Mouse (Mus musculus) kidney, postnatal 25 days (tissue): Measurements from ENCODE around the gene Hmces.
A peak's percentile ranks its signal among the peaks of the same experiment; 100 is the strongest.

Experiments used
- DNase-seq, 2 experiments: peaks; one replicate each; pipeline ENCODE4 v3.0.0; 2021; ENCODE audit warnings: mixed read lengths in 2 of 2

Gene Hmces

DNA sequence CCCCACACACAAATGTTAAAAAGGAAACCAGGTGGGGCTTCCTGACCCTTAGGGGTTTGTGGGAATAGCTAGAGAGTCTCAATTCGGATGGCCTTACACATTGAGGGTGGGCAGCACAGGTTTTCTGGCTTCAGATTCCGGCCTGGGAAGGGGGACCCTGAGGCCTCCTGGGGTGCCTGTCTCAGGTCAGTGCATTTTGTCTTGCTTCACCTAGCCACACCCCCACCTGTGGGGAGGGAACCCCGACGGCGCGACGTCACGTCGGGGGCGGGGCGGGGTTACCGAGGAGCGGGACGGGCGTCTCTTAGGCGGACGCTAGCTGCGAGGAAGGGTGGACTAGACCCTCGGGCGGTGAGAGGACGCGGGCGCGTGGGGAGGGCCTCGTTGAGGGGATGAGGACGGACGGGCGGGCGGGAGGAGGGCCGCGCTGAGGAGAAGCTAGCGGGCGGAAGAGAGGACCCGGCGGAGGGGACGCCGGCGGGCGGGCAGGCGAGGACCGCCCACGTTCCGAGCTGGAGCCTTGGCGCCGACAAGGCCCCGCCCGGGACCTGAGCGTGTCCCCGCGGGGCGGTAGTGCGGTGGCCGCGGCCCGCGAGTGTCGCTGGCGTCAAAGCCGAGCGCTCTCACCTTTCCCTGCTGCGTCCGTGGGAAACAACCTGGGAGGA, at the start of gene Hmces:
Hmces (plus strand) TSS at position 275 of the 665 bp plus-strand sequence.
- DNase-seq = peak; percentile 82 to 92

- DNase-seq = no peak
These were observed 47.5 kb upstream of the Hmces start for GRCm38 (mm10) chr6:87866211-87866610.

DNA sequence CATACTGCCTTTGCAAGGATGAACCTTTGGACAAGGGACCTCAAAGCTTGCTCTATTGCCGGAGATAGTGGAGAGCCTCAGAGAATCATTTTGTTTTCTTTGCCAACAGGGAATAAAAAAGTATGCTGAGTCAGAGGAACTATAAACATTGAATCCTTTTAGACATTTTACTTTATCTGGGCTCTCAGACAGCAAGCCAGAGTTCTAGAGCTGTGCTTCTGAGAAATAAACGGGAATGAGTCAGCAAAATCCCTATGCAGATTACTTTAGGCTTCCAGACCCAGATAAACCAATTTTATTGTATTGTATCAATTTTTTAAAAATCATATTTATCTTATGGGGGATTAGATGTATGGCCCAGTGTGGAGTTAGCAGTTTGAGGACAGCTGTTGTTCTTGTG, 46.5 kb upstream of the Hmces start:
- DNase-seq = no peak

- peak; percentile 60 to 64 for DNase-seq
These were observed 44.7 kb upstream of the Hmces start for GRCm38 (mm10) chr6:87868871-87869506.

- DNase-seq = no peak
These were observed 43.3 kb upstream of the Hmces start for GRCm38 (mm10) chr6:87870440-87870839.

DNA sequence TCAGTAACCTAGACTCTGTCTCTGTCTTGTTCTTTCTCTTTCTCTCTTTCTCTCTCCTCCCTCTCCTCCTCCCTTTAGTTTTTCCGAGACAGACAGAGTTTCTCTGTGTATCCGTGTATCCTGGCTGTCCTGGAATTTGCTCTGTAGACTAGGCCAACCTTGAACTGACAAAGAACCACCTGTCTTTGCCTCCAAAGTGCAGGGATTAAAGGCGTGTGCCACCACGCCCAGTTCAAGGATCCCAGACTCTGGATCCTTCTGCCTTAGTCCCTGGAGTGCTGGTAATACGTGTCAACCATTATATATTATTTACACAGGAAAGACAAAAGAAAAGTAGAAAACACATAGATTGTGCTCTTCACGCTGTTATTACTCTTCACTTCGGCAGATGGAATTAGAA, 42.5 kb upstream of the Hmces start:
- DNase-seq = no peak

GRCm38 (mm10) chr6:87873104-87873503, 40.6 kb upstream of the Hmces start:
- DNase-seq = peak; percentile 35 to 82

DNA sequence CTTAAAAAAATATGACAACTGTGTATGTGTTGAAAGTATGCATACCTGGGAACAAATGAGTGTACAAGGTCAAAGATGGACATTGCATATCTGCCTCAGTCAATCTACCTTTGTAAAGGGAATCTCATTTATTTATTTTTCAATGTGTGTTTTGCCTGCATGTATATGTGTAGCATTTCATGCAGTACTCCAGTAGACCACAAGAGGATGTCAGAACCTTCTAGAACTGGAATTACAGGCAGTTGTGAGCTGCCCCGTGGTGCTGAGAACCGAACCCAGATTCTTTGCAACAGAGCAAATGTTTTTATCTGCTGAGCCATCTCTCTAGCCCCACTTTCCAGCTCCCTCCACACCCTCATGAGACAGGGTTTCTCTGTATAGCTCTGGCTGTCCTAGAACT, 39.8 kb upstream of the Hmces start:
- DNase-seq = no peak

GRCm38 (mm10) chr6:87875083-87875482, 38.7 kb upstream of the Hmces start:
- DNase-seq = no peak

DNA sequence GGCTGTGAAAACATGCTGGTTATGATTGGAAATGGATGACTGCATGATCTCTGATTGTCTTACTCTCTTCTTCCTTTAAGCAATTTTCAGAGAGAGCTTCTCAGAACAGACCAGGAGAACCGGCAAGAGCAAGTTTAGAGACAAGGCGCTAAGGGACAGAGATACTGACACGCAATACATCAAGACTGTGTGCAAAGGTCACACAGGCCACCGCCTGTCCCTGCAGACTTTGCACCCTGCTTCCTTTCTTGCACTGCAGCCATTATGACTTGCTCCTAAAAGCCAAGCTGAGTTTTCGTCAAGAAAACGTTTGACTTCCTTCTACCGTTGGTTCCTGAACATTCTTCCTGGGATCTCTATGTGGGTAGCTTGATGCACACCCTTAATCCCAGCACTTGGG, 38.2 kb upstream of the Hmces start:
- DNase-seq = peak in 1 of 2 experiments; percentile 54

DNA sequence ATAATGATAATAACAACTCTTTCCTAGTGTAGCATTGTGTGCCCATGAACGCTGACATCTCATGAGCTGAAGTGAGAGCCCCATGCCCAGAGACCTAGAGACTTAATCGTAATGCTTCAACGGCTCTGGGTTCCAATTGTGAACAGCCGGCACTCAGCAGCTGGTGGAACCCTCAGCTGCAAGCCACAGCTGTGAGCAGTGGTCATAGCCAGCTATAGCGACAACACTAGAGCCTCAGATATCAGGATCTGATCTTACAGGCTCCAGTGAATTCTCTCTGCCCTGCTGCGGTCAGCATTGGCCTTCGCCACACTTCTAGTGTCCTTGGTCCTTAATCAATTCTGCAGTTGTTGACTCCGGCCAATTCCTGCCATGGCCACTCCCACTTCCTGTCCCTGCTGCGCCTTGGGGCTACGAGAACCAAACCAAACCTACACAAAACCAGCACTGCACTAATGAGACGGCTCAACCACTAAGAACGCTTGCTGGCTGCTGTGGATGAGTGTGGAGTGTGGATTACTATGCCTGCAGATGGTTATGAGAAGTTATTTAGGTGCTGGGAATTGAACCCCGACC, 37.6 kb upstream of the Hmces start:
- peak; percentile 62 to 84 for DNase-seq

GRCm38 (mm10) chr6:87879010-87879409, 34.7 kb upstream of the Hmces start:
- no peak for DNase-seq

DNA sequence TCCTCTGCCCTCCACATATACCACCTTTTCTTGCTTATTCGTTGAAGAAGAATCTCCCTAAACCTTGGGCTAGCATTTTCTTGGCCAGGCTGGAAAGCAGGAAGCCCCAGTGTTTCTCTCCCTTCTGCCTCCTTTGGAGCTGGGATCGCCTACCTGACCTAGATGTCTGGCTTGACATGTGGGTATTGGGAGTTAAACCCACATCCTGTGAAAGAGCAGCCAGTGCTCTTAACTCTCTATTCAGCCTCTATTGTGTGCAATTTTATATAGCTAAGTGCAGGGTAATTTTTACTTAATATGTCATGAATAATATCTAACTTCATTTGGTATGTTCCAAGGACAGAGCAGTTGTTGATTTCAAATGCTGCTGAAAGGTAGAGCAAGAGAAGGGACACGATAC, 34.1 kb upstream of the Hmces start:
- DNase-seq = no peak

DNA sequence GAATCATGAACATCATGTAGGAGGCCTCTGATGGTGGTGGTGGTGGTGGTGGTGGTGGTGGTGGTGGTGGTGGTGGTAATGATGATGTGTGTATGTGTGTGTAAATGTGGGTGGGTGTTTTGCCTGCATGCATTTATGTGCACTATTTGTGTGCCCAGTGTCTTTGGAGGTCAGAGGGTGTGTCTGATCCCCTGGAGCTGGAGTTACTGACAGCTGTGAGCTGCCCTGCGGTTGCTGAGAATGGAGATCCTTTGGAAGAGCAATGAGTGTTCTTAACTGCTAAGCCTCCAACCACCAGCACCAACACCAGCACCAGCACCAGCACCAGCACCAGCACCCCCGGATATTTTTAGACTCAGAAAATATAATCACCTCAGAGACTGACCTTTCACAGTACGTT, 31.5 kb upstream of the Hmces start:
- no peak for DNase-seq

- no peak for DNase-seq
These were observed 30.9 kb upstream of the Hmces start for GRCm38 (mm10) chr6:87882816-87883215.

DNA sequence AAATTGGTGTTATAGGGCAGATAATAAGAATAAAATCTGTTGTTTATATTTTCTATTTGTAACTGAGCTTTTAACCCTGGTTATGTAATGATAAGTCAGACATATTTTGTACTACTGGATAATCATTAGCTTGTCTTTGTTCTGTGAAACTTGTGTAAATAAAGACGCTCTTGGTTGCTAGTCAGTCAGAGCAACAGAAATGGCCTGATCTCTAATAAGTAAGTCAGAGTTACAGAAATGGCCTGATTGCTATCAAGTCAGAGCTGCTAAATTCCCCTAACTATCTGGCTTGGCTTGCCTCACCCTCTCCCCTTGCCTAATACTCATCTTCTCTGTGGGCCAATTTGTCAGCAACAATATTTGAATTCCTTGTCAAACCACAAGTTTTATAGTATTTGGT, 27.0 kb upstream of the Hmces start:
- no peak for DNase-seq

GRCm38 (mm10) chr6:87887594-87888233, 26.0 kb upstream of the Hmces start, which contains the start of gene Copg1:
TSS of gene Copg1 (plus strand) at chr6:87887814.
- DNase-seq = peak; percentile 99 to 100

GRCm38 (mm10) chr6:87893931-87894330, 19.8 kb upstream of the Hmces start:
- DNase-seq = no peak

- no peak for DNase-seq
These were observed 15.7 kb upstream of the Hmces start for GRCm38 (mm10) chr6:87898028-87898427.

DNA sequence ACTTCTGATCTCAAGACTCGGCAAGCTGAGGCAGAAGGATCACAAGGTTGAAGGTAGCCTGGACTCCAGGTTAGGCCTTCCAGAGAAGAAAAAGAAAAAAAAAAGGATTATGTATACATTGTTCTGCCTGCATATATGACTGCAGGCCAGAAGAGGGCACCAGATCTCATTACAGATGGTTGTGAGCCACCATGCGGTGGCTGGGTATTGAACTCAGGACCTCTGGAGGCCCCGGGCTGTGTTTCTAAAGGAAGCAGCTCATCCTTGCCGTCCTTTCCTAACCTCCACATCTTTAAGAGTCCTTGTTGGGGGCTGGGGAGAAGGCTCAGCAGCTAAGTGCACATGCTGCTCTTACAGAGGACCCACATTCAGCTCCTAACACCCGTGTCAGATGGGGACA, 7.1 kb upstream of the Hmces start:
- no peak for DNase-seq

- no peak for DNase-seq
These were observed 4.6 kb upstream of the Hmces start for GRCm38 (mm10) chr6:87909181-87909580.

DNA sequence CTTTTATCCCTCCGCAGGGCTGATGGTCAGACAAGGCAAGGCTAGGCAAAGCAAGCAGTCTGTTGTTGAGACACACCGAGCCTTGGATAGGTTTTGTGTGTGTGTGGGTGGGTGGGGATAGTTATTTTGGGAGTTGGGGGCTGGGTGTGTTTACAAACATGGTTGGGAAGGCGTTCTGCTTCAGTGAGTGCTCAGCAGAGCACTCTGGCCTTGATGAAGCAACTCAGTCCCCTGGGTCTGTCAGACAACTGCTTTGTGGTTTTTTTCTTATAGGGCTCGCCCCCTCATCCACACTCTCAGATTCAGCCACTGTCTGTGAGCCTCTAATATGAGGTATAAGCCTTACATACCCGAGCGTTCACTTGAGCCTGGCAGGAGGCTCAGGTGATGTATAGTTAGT, 2.2 kb upstream of the Hmces start:
- DNase-seq = no peak

GRCm38 (mm10) chr6:87914326-87915102, 779 bp downstream of the Hmces start:
- DNase-seq = peak; percentile 43 to 69
